Mouse (Mus musculus) heart, postnatal 0 days (tissue): ENCODE results near the gene Hist1h2br.

Source experiments
- CTCF ChIP-seq: IDR thresholded peaks from 2 replicates; pipeline ENCODE4 v1.5.1; 2016; ENCODE audit warnings: antibody characterized with exemption, control low read depth, low read depth
- EP300 ChIP-seq: IDR thresholded peaks from 2 replicates; pipeline ENCODE4 v1.6.1; 2016; ENCODE audit warnings: antibody characterized with exemption, low read depth

GRCm38 (mm10) chr13:21855698-21856162, 22.2 kb downstream of the Hist1h2br start:
- TF ChIP-seq EP300 (no peak), CTCF (no peak)
